Mouse (Mus musculus) natural killer cell, adult 2 months (primary cell): ENCODE data around the gene St3gal3.
A peak's percentile ranks its signal among the peaks of the same experiment; 100 is the strongest.

Source experiments
- DNase-seq, 2 experiments: peaks; one replicate each; pipeline ENCODE4 v3.0.0; 2022; ENCODE audit warnings: low spot score in 2 of 2

Gene St3gal3

GRCm38 (mm10) chr4:118089939-118090338 lies 44.8 kb downstream of the St3gal3 start:
- peak in 1 of 2 experiments; percentile 11 for DNase-seq

- DNase-seq = no peak
Observed at GRCm38 (mm10) chr4:118088771-118089170, 45.9 kb downstream of the St3gal3 start.

GRCm38 (mm10) chr4:118085025-118085424 lies 49.7 kb downstream of the St3gal3 start:
- no peak for DNase-seq

GRCm38 (mm10) chr4:118083217-118083951 lies 51.3 kb downstream of the St3gal3 start:
- peak; percentile 50 to 72 for DNase-seq

GRCm38 (mm10) chr4:118081608-118082331 lies 52.9 kb downstream of the St3gal3 start:
- no peak for DNase-seq

GRCm38 (mm10) chr4:118080481-118080880 lies 54.2 kb downstream of the St3gal3 start:
- no peak for DNase-seq

- DNase-seq = no peak
Observed at GRCm38 (mm10) chr4:118079195-118079594, 55.5 kb downstream of the St3gal3 start.

GRCm38 (mm10) chr4:118078576-118078975 lies 56.1 kb downstream of the St3gal3 start:
- DNase-seq = no peak

GRCm38 (mm10) chr4:118077293-118077752 lies 57.4 kb downstream of the St3gal3 start:
- DNase-seq = no peak

- no peak for DNase-seq
Observed at GRCm38 (mm10) chr4:118076648-118077047, 58.1 kb downstream of the St3gal3 start.

- no peak for DNase-seq
Observed at GRCm38 (mm10) chr4:118075343-118075742, 59.4 kb downstream of the St3gal3 start.

- peak in 1 of 2 experiments; percentile 5 for DNase-seq
Observed at GRCm38 (mm10) chr4:118074236-118074635, 60.5 kb downstream of the St3gal3 start.

GRCm38 (mm10) chr4:118073128-118073527 lies 61.6 kb downstream of the St3gal3 start:
- no peak for DNase-seq

- no peak for DNase-seq
Observed at GRCm38 (mm10) chr4:118071891-118072290, 62.8 kb downstream of the St3gal3 start.

- no peak for DNase-seq
Observed at GRCm38 (mm10) chr4:118070255-118071234, 64.2 kb downstream of the St3gal3 start.

GRCm38 (mm10) chr4:118061809-118062463 lies 72.8 kb downstream of the St3gal3 start:
- no peak for DNase-seq

GRCm38 (mm10) chr4:118060915-118061530 lies 73.7 kb downstream of the St3gal3 start:
- no peak for DNase-seq

GRCm38 (mm10) chr4:118059816-118060475 lies 74.8 kb downstream of the St3gal3 start:
- no peak for DNase-seq

- DNase-seq = no peak
Observed at GRCm38 (mm10) chr4:118058116-118058677, 76.5 kb downstream of the St3gal3 start.

- DNase-seq = no peak
Observed at GRCm38 (mm10) chr4:118057076-118057475, 77.6 kb downstream of the St3gal3 start.
